Mouse (Mus musculus): ENCODE data around the gene Eps8.

The Eps8 gene

GRCm38 (mm10) chr6:137570019-137570418 is 84.7 kb downstream of the Eps8 start:
- DNase-seq (ENCODE audit: low read depth, low spot score) = no peak

- no peak for DNase-seq (ENCODE audit: low read depth, low spot score)
Observed at GRCm38 (mm10) chr6:137569071-137569470, 85.6 kb downstream of the Eps8 start.

- DNase-seq (ENCODE audit: low read depth, low spot score) = no peak
Observed at GRCm38 (mm10) chr6:137565890-137566289, 88.8 kb downstream of the Eps8 start.

GRCm38 (mm10) chr6:137565454-137565853 is 89.2 kb downstream of the Eps8 start:
- no peak for DNase-seq (ENCODE audit: low read depth, low spot score)

GRCm38 (mm10) chr6:137560358-137560859 is 94.3 kb downstream of the Eps8 start:
- DNase-seq (ENCODE audit: low read depth, low spot score) = peak; percentile 62

- DNase-seq (ENCODE audit: low read depth, low spot score) = no peak
Observed at GRCm38 (mm10) chr6:137558840-137559239, 95.8 kb downstream of the Eps8 start.

- no peak for DNase-seq (ENCODE audit: low read depth, low spot score)
Observed at GRCm38 (mm10) chr6:137557671-137558070, 97.0 kb downstream of the Eps8 start.

- DNase-seq (ENCODE audit: low read depth, low spot score) = no peak
Observed at GRCm38 (mm10) chr6:137557159-137557558, 97.5 kb downstream of the Eps8 start.

GRCm38 (mm10) chr6:137556636-137557035 is 98.0 kb downstream of the Eps8 start:
- no peak for DNase-seq (ENCODE audit: low read depth, low spot score)

GRCm38 (mm10) chr6:137550181-137550580 is 104.5 kb downstream of the Eps8 start:
- no peak for DNase-seq (ENCODE audit: low read depth, low spot score)

GRCm38 (mm10) chr6:137548613-137549012 is 106.1 kb downstream of the Eps8 start:
- DNase-seq (ENCODE audit: low read depth, low spot score) = no peak

- DNase-seq (ENCODE audit: low read depth, low spot score) = no peak
Observed at GRCm38 (mm10) chr6:137547555-137547954, 107.1 kb downstream of the Eps8 start.

GRCm38 (mm10) chr6:137546101-137546500 is 108.6 kb downstream of the Eps8 start:
- no peak for DNase-seq (ENCODE audit: low read depth, low spot score)

GRCm38 (mm10) chr6:137545341-137545740 is 109.3 kb downstream of the Eps8 start:
- no peak for DNase-seq (ENCODE audit: low read depth, low spot score)

GRCm38 (mm10) chr6:137542231-137543152 is 112.2 kb downstream of the Eps8 start:
- peak; percentile 80 for DNase-seq (ENCODE audit: low read depth, low spot score)

GRCm38 (mm10) chr6:137541216-137542176 is 113.2 kb downstream of the Eps8 start:
- DNase-seq (ENCODE audit: low read depth, low spot score) = peak; percentile 90

GRCm38 (mm10) chr6:137540800-137541199 is 113.9 kb downstream of the Eps8 start:
- DNase-seq (ENCODE audit: low read depth, low spot score) = no peak

GRCm38 (mm10) chr6:137540346-137540745 is 114.3 kb downstream of the Eps8 start:
- DNase-seq (ENCODE audit: low read depth, low spot score) = peak; percentile 37

- DNase-seq (ENCODE audit: low read depth, low spot score) = no peak
Observed at GRCm38 (mm10) chr6:137539219-137539618, 115.5 kb downstream of the Eps8 start.

GRCm38 (mm10) chr6:137532758-137533157 is 121.9 kb downstream of the Eps8 start:
- DNase-seq (ENCODE audit: low read depth, low spot score) = no peak

- no peak for DNase-seq (ENCODE audit: low read depth, low spot score)
Observed at GRCm38 (mm10) chr6:137525769-137526168, 128.9 kb downstream of the Eps8 start.

- DNase-seq (ENCODE audit: low read depth, low spot score) = no peak
Observed at GRCm38 (mm10) chr6:137520343-137520704, 134.4 kb downstream of the Eps8 start.

Measured in ES-CJ7 (cell line).